Mouse (Mus musculus): ENCODE measurements around the gene Zfp277. TPM values are rescaled to one million over a fixed set of nuclear protein-coding genes. Genes with fewer than 3 reads are reported as not detected.

The Zfp277 gene
- polyA plus RNA-seq, 1 experiment, result 6.1 TPM

- peak; percentile 65 for DNase-seq
- under 1% methylated on average over 44 of the region's 44 CpGs for WGBS
- peaks cover 8% of the 10 kb centered on the region for H3K4me1 ChIP-seq (ENCODE audit: control insufficient read depth, insufficient read depth, low read length)
- TF ChIP-seq CTCF (IDR thresholded peaks at IDR 0.05; ENCODE audit: insufficient read depth, low read length), result no peak
- 0 out of 2 replicates have a peak, but pooled peaks have one; percentile 23 for TF ChIP-seq POLR2A (IDR thresholded peaks at IDR 0.05; ENCODE audit: borderline replicate concordance, extremely low read depth, low read depth, low read length)
- peak overlapping the region; percentile 85 for H3K4me3 ChIP-seq (replicated peaks; ENCODE audit: extremely low read depth, low read depth, low read length)
Measured at GRCm38 (mm10) chr12:40446450-40447381, 1.0 kb upstream of the Zfp277 start.

- Histone ChIP-seq H3K4me1 (ENCODE audit: control insufficient read depth, insufficient read depth, low read length) (peaks cover 8% of the 10 kb centered on the region), H3K4me3 (replicated peaks; ENCODE audit: extremely low read depth, low read depth, low read length) (peak overlapping the region; percentile 99)
- TF ChIP-seq POLR2A (IDR thresholded peaks at IDR 0.05; ENCODE audit: borderline replicate concordance, extremely low read depth, low read depth, low read length) (no peak), CTCF (IDR thresholded peaks at IDR 0.05; ENCODE audit: insufficient read depth, low read length) (no peak)
- no peak for DNase-seq
- WGBS, result under 1% methylated on average over 16 of the region's 16 CpGs
Measured at GRCm38 (mm10) chr12:40445206-40445605, 496 bp downstream of the Zfp277 start.

- no peak for DNase-seq
- TF ChIP-seq CTCF (IDR thresholded peaks at IDR 0.05; ENCODE audit: insufficient read depth, low read length) (no peak), POLR2A (IDR thresholded peaks at IDR 0.05; ENCODE audit: borderline replicate concordance, extremely low read depth, low read depth, low read length) (no peak)
- 52% methylated on average over 2 of the region's 2 CpGs for WGBS
- Histone ChIP-seq H3K4me1 (ENCODE audit: control insufficient read depth, insufficient read depth, low read length) (peaks cover 7% of the 10 kb centered on the region), H3K4me3 (replicated peaks; ENCODE audit: extremely low read depth, low read depth, low read length) (no peak overlapping the region)
Measured at GRCm38 (mm10) chr12:40438049-40438448, 7.7 kb downstream of the Zfp277 start.

GRCm38 (mm10) chr12:40434101-40434500 is 11.6 kb downstream of the Zfp277 start:
- TF ChIP-seq POLR2A (IDR thresholded peaks at IDR 0.05; ENCODE audit: borderline replicate concordance, extremely low read depth, low read depth, low read length) (no peak), CTCF (IDR thresholded peaks at IDR 0.05; ENCODE audit: insufficient read depth, low read length) (no peak)
- DNase-seq, result no peak
- H3K4me1 ChIP-seq (ENCODE audit: control insufficient read depth, insufficient read depth, low read length), result peaks cover 7% of the 10 kb centered on the region
- 22% methylated on average over 3 of the region's 3 CpGs for WGBS
- no peak overlapping the region for H3K4me3 ChIP-seq (replicated peaks; ENCODE audit: extremely low read depth, low read depth, low read length)

GRCm38 (mm10) chr12:40431075-40431474 is 14.6 kb downstream of the Zfp277 start:
- TF ChIP-seq CTCF (IDR thresholded peaks at IDR 0.05; ENCODE audit: insufficient read depth, low read length) (no peak), POLR2A (IDR thresholded peaks at IDR 0.05; ENCODE audit: borderline replicate concordance, extremely low read depth, low read depth, low read length) (no peak)
- H3K4me1 ChIP-seq (ENCODE audit: control insufficient read depth, insufficient read depth, low read length), result peaks cover 7% of the 10 kb centered on the region; the same call in 1 of the 2 replicates
- DNase-seq, result no peak
- WGBS, result 85% methylated on average over 5 of the region's 5 CpGs
- no peak overlapping the region for H3K4me3 ChIP-seq (replicated peaks; ENCODE audit: extremely low read depth, low read depth, low read length)

GRCm38 (mm10) chr12:40429976-40430375 is 15.7 kb downstream of the Zfp277 start:
- Histone ChIP-seq H3K4me3 (replicated peaks; ENCODE audit: extremely low read depth, low read depth, low read length) (no peak overlapping the region), H3K4me1 (ENCODE audit: control insufficient read depth, insufficient read depth, low read length) (peaks cover 7% of the 10 kb centered on the region; the same call in 1 of the 2 replicates)
- whole genome bisulfite sequencing, result 67% methylated on average over 3 of the region's 3 CpGs
- no peak for DNase-seq
- TF ChIP-seq CTCF (IDR thresholded peaks at IDR 0.05; ENCODE audit: insufficient read depth, low read length), result no peak
- no peak for TF ChIP-seq POLR2A (IDR thresholded peaks at IDR 0.05; ENCODE audit: borderline replicate concordance, extremely low read depth, low read depth, low read length)

- DNase-seq, result no peak
- no peak for TF ChIP-seq POLR2A (IDR thresholded peaks at IDR 0.05; ENCODE audit: borderline replicate concordance, extremely low read depth, low read depth, low read length)
- TF ChIP-seq CTCF (IDR thresholded peaks at IDR 0.05; ENCODE audit: insufficient read depth, low read length), result no peak
- no peaks in the 10 kb centered on the region for H3K4me1 ChIP-seq (ENCODE audit: control insufficient read depth, insufficient read depth, low read length)
- WGBS, result 82% methylated on average over 10 of the region's 10 CpGs
- H3K4me3 ChIP-seq (replicated peaks; ENCODE audit: extremely low read depth, low read depth, low read length), result no peak overlapping the region
Measured at GRCm38 (mm10) chr12:40427606-40428005, 18.1 kb downstream of the Zfp277 start.

- WGBS, result 100% methylated on average over 1 of the region's 1 CpGs
- TF ChIP-seq CTCF (IDR thresholded peaks at IDR 0.05; ENCODE audit: insufficient read depth, low read length), result no peak
- no peak for TF ChIP-seq POLR2A (IDR thresholded peaks at IDR 0.05; ENCODE audit: borderline replicate concordance, extremely low read depth, low read depth, low read length)
- Histone ChIP-seq H3K4me3 (replicated peaks; ENCODE audit: extremely low read depth, low read depth, low read length) (no peak overlapping the region), H3K4me1 (ENCODE audit: control insufficient read depth, insufficient read depth, low read length) (no peaks in the 10 kb centered on the region)
- DNase-seq, result no peak
Measured at GRCm38 (mm10) chr12:40424991-40425390, 20.7 kb downstream of the Zfp277 start.

- no peak for DNase-seq
- TF ChIP-seq CTCF (IDR thresholded peaks at IDR 0.05; ENCODE audit: insufficient read depth, low read length) (no peak), POLR2A (IDR thresholded peaks at IDR 0.05; ENCODE audit: borderline replicate concordance, extremely low read depth, low read depth, low read length) (no peak)
- 79% methylated on average over 4 of the region's 4 CpGs for WGBS
- H3K4me3 ChIP-seq (replicated peaks; ENCODE audit: extremely low read depth, low read depth, low read length), result no peak overlapping the region
- no peaks in the 10 kb centered on the region for H3K4me1 ChIP-seq (ENCODE audit: control insufficient read depth, insufficient read depth, low read length)
Measured at GRCm38 (mm10) chr12:40417257-40417656, 28.4 kb downstream of the Zfp277 start.

Data from lung, adult 2 months (tissue).